Mouse (Mus musculus) cerebellum, adult 2 months (tissue): Measurements from ENCODE around the gene Plekha5.

Experiments
- CTCF ChIP-seq: fragments of 200-500 bp; IDR thresholded peaks from 2 replicates; pipeline ENCODE4 v1.5.1; 2011; ENCODE audit warnings: low read depth, mild to moderate bottlenecking, control low read depth, low read length, moderate library complexity, borderline replicate concordance; ENCODE audit not compliant: insufficient read depth
- POLR2A ChIP-seq: fragments of 200-500 bp; IDR thresholded peaks from 2 replicates; pipeline ENCODE4 v1.6.1; 2011; ENCODE audit warnings: low read length, control low read depth, borderline replicate concordance; ENCODE audit not compliant: insufficient read depth

GRCm38 (mm10) chr6:140605732-140606131 lies 181.9 kb downstream of the Plekha5 start:
- no peak for TF ChIP-seq POLR2A
- TF ChIP-seq CTCF = no peak
